Mouse (Mus musculus) hindbrain, postnatal 0 days (tissue): ENCODE measurements at regions not wholly inside any gene's neighbourhood (a gene's known extent, or its start where the extent isn't known, plus 50 kb on each side); places are given as distances from the start of the nearest gene placed in this dataset.

Source experiments
- ATAC-seq: fragments of 200-750 bp; cut with Nextera tagmentation; 2 replicates; pipeline ENCODE4 v1.8.0; 2017; ENCODE audit warnings: mild to moderate bottlenecking, moderate TSS enrichment, moderate library complexity
- DNase-seq: peaks from one replicate; pipeline ENCODE4 v3.0.0-alpha.2; 2015; ENCODE audit warnings: low spot score
- H3K27ac ChIP-seq: fragments of 300-500 bp; sonication (generic); 2 replicates; pipeline ENCODE4 v1.5.1; 2014; ENCODE audit warnings: mild to moderate bottlenecking
- H3K27me3 ChIP-seq: fragments of 300-500 bp; sonication (generic); 2 replicates; pipeline ENCODE4 v1.6.1; 2014; ENCODE audit warnings: low read length, mixed read lengths; ENCODE audit not compliant: insufficient read depth
- H3K36me3 ChIP-seq: fragments of 300-500 bp; sonication (generic); 2 replicates; pipeline ENCODE4 v1.6.1; 2014; ENCODE audit warnings: low read length, mixed read lengths; ENCODE audit not compliant: insufficient read depth
- H3K4me1 ChIP-seq: fragments of 300-500 bp; sonication (generic); 2 replicates; pipeline ENCODE4 v1.6.1; 2014; ENCODE audit warnings: antibody characterized with exemption, low read length, mixed read lengths; ENCODE audit not compliant: insufficient read depth
- H3K4me2 ChIP-seq: fragments of 300-500 bp; sonication (generic); 2 replicates; pipeline ENCODE4 v1.6.1; 2014; ENCODE audit warnings: low read depth, mild to moderate bottlenecking, low read length, moderate library complexity, mixed read lengths
- H3K4me3 ChIP-seq: fragments of 300-500 bp; sonication (generic); 2 replicates; pipeline ENCODE4 v1.5.1; 2014; ENCODE audit warnings: low read length
- H3K9ac ChIP-seq: fragments of 300-500 bp; sonication (generic); replicated peaks from 2 replicates; pipeline ENCODE4 v1.6.1; 2014; ENCODE audit warnings: mild to moderate bottlenecking, low read length, moderate library complexity, mixed read lengths
- H3K9me3 ChIP-seq: fragments of 300-500 bp; sonication (generic); 2 replicates; pipeline ENCODE4 v1.6.1; 2016; ENCODE audit warnings: low read length, mixed read lengths
- CTCF ChIP-seq: IDR thresholded peaks from 2 replicates; pipeline ENCODE4 v1.5.1; 2016; ENCODE audit warnings: antibody characterized with exemption, control low read depth, low read depth
- WGBS: fragments of 180-500 bp; shearing (Covaris S2); extraction: QIAGEN DNeasy Blood & Tissue Kit; methylation state at CpG from one replicate; pipeline ENCODE4 v1.1.7; 2014; 5-methylcytosine and 5-hydroxymethylcytosine counted together

DNA sequence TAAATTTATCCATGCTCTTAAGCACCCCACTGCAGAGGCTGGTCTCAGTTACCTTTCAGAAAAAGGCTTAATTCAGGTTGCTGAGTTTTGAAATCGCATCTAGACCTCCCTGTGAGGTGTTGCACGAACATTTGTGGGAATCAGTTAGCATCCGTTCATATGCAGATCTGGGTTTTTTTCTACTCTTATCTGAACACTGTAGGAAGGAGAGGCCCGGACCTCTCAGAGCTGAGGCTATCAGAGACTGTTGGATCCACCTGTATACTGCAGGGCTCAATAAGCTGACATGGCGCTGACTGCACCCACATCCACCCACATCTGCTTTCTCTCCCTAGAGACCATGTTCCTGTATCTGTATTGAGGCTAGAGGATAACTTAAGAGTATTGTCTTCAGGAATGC is 1240.4 kb upstream of the A1bg start:
- Histone ChIP-seq H3K4me2 (no peak overlapping the region), H3K36me3 (no peaks in the 10 kb centered on the region), H3K4me3 (no peak overlapping the region), H3K9me3 (no peaks in the 10 kb centered on the region), H3K4me1 (0 out of 2 replicates have a peak, but pooled peaks cover 3% of the 10 kb centered on the region), H3K9ac (no peak overlapping the region), H3K27ac (no peak overlapping the region), H3K27me3 (no peaks in the 10 kb centered on the region)
- no peak for ATAC-seq
- TF ChIP-seq CTCF = no peak
- WGBS = 72% methylated on average over 5 of the region's 5 CpGs
- no peak for DNase-seq

DNA sequence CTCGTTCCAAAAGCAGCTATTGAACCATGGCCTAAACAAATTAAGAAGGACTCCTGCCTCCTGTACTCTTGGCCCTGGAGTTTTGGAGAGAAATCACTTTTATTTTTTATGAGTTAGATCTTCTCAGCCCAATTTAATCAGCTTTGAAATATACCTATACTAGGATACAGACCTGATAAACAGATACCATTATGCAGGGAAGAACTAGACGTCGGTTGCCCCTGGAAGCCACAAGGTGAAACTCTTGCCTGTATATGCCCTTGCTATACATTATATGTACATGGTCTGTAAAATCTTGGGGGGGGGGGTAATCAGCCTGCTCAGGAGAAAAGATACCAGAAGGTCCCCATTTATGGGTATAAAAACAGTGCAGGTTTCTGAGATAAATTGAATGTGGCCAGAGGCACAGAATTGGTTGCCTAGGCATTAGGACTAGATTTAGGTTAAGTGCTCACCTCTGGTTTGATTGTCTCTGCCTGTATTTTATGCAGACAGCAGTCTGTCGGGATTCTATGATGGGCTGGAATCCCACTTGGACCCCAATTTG is 1239.9 kb upstream of the A1bg start:
- no peak for TF ChIP-seq CTCF
- Histone ChIP-seq H3K9me3 (no peaks in the 10 kb centered on the region), H3K9ac (no peak overlapping the region), H3K27ac (no peak overlapping the region), H3K4me3 (no peak overlapping the region), H3K27me3 (no peaks in the 10 kb centered on the region), H3K36me3 (no peaks in the 10 kb centered on the region), H3K4me1 (0 out of 2 replicates have a peak, but pooled peaks cover 3% of the 10 kb centered on the region), H3K4me2 (no peak overlapping the region)
- DNase-seq = no peak
- ATAC-seq = no peak
- 68% methylated on average over 4 of the region's 4 CpGs for WGBS

DNA sequence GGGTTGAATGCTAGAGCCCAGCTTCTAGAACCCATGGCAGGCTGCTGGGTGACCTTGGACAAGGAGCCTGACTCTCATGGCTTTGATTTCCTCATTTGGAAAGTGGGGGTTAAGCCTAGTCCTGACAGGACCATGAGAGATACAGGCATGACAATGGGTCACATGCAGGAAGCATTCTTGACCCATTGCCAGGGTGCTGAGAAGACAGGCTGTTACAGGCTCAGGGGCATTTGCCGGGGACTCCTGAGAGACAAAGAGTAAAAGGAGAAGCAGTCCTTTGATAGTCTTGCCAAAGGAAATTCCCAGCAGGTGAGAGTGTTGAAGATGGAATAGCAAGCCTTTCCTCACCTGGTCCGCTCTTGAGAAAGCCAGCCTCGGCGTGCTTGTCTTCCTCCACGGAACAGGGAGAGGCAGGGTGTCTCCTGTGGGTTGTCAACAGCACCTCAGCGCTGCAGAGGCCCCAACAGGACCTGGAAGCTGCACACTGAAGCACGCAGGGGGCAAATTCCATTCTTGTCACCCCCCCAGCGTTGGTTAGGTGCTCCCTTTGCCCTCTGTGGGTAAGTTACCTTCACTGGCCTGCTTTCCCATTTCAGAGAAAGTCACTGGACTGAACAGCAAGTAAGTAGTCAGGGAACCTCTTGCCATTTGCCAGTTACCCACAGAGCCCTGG is 1239.3 kb upstream of the A1bg start:
- H3K9me3 ChIP-seq = no peaks in the 10 kb centered on the region
- no peak overlapping the region for H3K4me2 ChIP-seq
- no peak overlapping the region for H3K4me3 ChIP-seq
- WGBS = 57% methylated on average over 8 of the region's 8 CpGs
- no peaks in the 10 kb centered on the region for H3K36me3 ChIP-seq
- DNase-seq (peak; percentile 30), ATAC-seq (no peak)
- H3K27ac ChIP-seq = no peak overlapping the region
- 0 out of 2 replicates have a peak, but pooled peaks cover 3% of the 10 kb centered on the region for H3K4me1 ChIP-seq
- no peaks in the 10 kb centered on the region for H3K27me3 ChIP-seq
- no peak for TF ChIP-seq CTCF
- no peak overlapping the region for H3K9ac ChIP-seq

DNA sequence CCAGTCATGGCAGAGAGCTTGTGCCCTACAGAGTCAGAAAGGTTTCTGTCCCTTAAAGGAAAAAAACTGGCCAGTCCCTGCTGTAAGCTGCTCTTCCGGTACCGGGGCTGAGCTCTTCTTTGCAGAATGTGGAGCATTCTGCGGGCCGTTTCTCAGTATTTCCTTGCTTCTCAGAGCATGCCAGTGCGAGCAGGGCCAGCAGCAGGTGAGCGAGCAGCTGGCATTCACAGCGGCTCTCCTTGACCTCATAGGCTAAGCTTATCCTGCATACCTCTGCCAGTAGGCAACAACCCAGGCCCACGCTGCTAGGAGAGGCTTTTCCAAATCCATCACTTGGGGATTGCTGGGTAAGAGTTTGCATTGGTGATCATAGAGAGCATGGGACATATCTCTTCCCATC is 1238.2 kb upstream of the A1bg start:
- H3K4me2 ChIP-seq = no peak overlapping the region
- no peak overlapping the region for H3K4me3 ChIP-seq
- 73% methylated on average over 8 of the region's 8 CpGs for WGBS
- H3K27me3 ChIP-seq = no peaks in the 10 kb centered on the region
- DNase-seq (no peak), ATAC-seq (no peak)
- no peak overlapping the region for H3K27ac ChIP-seq
- TF ChIP-seq CTCF = no peak
- no peaks in the 10 kb centered on the region for H3K36me3 ChIP-seq
- H3K4me1 ChIP-seq = 0 out of 2 replicates have a peak, but pooled peaks cover 3% of the 10 kb centered on the region
- H3K9me3 ChIP-seq = no peaks in the 10 kb centered on the region
- no peak overlapping the region for H3K9ac ChIP-seq

DNA sequence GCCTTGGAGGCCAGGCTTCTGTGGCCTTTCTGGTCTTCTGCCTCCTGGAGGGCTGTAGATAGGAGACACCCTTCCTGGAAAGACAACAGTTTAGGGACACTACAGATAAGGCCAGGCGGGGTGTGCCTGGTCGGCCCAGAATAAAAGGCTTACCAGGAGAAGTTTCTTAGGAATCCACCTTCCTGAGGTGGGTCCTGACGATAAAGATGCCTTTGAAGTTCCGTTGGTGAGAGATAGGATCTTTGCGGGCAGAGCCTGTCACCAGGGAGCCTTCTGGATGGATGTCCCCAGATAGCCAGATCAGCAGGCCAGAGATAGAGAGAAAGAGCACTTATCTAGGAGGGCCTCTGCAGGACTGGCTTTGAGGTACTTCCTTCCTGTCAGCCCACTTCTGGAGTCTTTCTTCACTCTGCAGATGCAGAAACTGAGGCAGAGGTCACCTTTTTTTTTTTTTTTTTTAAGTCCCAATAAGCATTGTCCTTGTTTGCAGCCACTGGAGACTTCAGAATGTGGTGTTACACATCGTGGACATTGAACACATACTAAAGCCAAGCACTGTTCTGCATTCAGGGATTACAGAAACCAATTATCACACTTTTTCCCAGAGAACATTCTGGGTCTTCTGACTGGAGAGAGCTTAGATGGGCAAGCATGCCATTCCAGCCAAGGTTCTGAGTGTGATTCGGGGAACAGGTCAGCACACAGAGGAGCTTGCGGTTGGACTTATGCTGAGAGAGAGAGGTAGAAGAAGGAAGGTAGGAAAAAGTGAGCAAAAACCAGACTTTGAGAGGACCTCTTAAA is 1236.3 kb upstream of the A1bg start:
- Histone ChIP-seq H3K36me3 (no peaks in the 10 kb centered on the region), H3K4me1 (0 out of 2 replicates have a peak, but pooled peaks cover 3% of the 10 kb centered on the region), H3K27me3 (no peaks in the 10 kb centered on the region), H3K4me3 (no peak overlapping the region), H3K9ac (no peak overlapping the region), H3K27ac (no peak overlapping the region), H3K9me3 (no peaks in the 10 kb centered on the region), H3K4me2 (no peak overlapping the region)
- no peak for ATAC-seq
- DNase-seq = no peak
- no peak for TF ChIP-seq CTCF
- 92% methylated on average over 8 of the region's 8 CpGs for WGBS

DNA sequence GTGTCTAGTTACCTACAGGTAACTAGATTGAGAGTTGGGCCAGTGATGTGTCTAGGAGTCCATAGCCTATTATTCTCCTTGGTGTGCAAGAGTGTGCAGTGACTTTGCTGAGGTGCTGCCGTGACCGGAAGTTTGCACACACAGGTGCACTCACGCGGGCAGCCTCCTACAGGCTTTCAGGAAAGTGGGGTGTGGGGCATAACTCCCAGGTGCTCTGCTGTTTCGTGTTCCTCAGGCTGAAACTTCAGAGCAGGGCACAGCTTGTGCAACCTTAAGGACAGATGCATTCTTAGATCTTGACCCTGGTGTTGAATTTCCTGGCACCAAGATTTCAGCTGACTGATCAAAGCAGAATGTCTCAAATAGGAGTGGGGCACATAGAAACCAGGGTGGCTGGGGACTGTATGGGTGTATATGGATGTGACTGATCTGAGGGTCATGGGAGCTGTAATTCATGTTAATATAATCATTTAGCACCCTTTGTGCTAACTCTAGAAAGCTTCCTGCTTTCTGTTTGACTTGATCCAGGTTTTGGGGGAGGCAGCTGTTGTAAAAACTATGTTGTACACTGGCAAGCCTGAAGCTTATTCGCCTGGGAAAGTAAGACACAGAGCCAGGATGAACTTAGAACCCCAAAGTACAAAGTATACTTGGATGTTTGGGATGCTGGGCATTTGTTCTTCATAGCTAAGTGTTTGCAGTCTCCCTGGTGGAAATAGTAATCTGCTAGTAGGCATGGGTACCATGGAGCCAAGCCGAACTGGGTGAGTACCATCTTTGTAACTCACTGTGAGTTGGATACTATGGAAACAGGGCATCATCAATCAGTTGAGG is 1234.6 kb upstream of the A1bg start:
- DNase-seq (no peak), ATAC-seq (no peak)
- no peaks in the 10 kb centered on the region for H3K9me3 ChIP-seq
- 92% methylated on average over 7 of the region's 7 CpGs for WGBS
- H3K4me3 ChIP-seq = no peak overlapping the region
- no peak overlapping the region for H3K27ac ChIP-seq
- no peaks in the 10 kb centered on the region for H3K36me3 ChIP-seq
- H3K4me2 ChIP-seq = no peak overlapping the region
- no peaks in the 10 kb centered on the region for H3K27me3 ChIP-seq
- 0 out of 2 replicates have a peak, but pooled peaks cover 3% of the 10 kb centered on the region for H3K4me1 ChIP-seq
- TF ChIP-seq CTCF = no peak
- no peak overlapping the region for H3K9ac ChIP-seq
